Mouse (Mus musculus) myocyte (in vitro differentiated cells): ENCODE measurements at regions not wholly inside any gene's neighbourhood (a gene's known extent, or its start where the extent isn't known, plus 50 kb on each side); places are given as distances from the start of the nearest gene placed in this dataset.

Experiments
- E2F4 ChIP-seq: IDR thresholded peaks from one replicate; pipeline ENCODE4 v1.6.1; 2011; ENCODE audit warnings: mild to moderate bottlenecking, control low read depth, moderate library complexity; ENCODE audit not compliant: insufficient read depth
- MAX ChIP-seq: IDR thresholded peaks from one replicate; pipeline ENCODE4 v1.6.1; 2011; ENCODE audit warnings: low read depth, mild to moderate bottlenecking, control low read depth
- MYOG ChIP-seq, 3 experiments: IDR thresholded peaks; one replicate each; pipeline ENCODE4 v1.6.1; 2011; ENCODE audit warnings: control low read depth in 2 of 3, low read depth in 2 of 3, mild to moderate bottlenecking in 2 of 3; ENCODE audit not compliant: insufficient read length in 2 of 3, control insufficient read depth in 1 of 3, insufficient read depth in 1 of 3
- POLR2A ChIP-seq: IDR thresholded peaks from one replicate; pipeline ENCODE4 v1.6.1; 2011; ENCODE audit warnings: low read depth, mild to moderate bottlenecking, control low read depth, moderate library complexity; ENCODE audit not compliant: insufficient read length
- POLR2AphosphoS2 ChIP-seq: IDR thresholded peaks from one replicate; pipeline ENCODE4 v1.6.1; 2011; ENCODE audit warnings: low read depth, control low read depth; ENCODE audit not compliant: insufficient read length
- REST ChIP-seq: IDR thresholded peaks from one replicate; pipeline ENCODE4 v1.6.1; 2011; ENCODE audit warnings: mild to moderate bottlenecking, control low read depth, moderate library complexity; ENCODE audit not compliant: insufficient read depth, insufficient read length

- TF ChIP-seq MAX (no peak), POLR2A (no peak), POLR2AphosphoS2 (no peak), REST (no peak), E2F4 (no peak), MYOG (IDR thresholded peaks at IDR 0.05; ENCODE audit: control insufficient read depth in 1 of 3, insufficient read depth in 1 of 3, insufficient read length in 2 of 3, low read depth in 2 of 3) (no peak)
Measured at GRCm38 (mm10) chr14:105805362-105805761, 91.3 kb downstream of the Spry2 start.
